Mouse (Mus musculus) heart, adult 2 months (tissue): ENCODE results near the gene Chst12.

Experiments used
- EP300 ChIP-seq: fragments of 200-500 bp; IDR thresholded peaks from 2 replicates; pipeline ENCODE4 v1.6.1; 2011; ENCODE audit warnings: low read depth, low read length, control low read depth; ENCODE audit not compliant: insufficient read depth
- POLR2A ChIP-seq: fragments of 200-500 bp; IDR thresholded peaks from 2 replicates; pipeline ENCODE4 v1.6.1; 2011; ENCODE audit warnings: mild to moderate bottlenecking, low read depth, low read length, control low read depth; ENCODE audit not compliant: insufficient read depth

DNA sequence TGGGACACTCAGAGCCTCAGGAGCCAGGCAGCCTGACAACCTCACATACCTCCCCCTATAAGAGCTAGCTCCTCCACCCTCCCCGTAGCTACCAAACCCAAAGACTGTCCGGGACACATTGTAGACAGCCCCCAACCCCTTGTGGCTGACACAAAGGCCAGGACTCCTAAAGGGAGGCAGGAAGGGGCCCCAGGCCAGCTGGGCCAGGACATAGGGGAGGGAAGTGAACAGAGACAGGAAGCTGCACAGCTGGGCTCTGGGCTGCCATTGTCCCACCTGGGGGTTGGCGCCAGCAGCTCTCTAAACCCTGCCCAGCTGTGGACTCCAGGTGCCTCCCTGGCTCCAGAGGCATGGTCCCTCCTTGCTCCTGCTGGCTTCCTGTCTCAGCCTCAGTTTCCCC, 51.5 kb downstream of the Chst12 start:
- TF ChIP-seq EP300 (no peak), POLR2A (no peak)
